Mouse (Mus musculus) CH12.LX (cell line): ENCODE data around the gene Iqca. TPM values are rescaled to one million over a fixed set of nuclear protein-coding genes. Genes with fewer than 3 reads are reported as not detected.

Experiments used
- DNase-seq: peaks from one replicate; pipeline ENCODE4 v3.0.0-alpha.2; 2013; ENCODE audit errors: extremely low read depth
- H3K27ac ChIP-seq: 2 replicates; pipeline ENCODE4 v1.5.1; 2012; ENCODE audit warnings: low read depth, mild to moderate bottlenecking, control low read depth, moderate library complexity; ENCODE audit not compliant: insufficient read depth
- H3K27me3 ChIP-seq: replicated peaks from 2 replicates; pipeline ENCODE3; 2012; ENCODE audit warnings: inconsistent platforms
- H3K36me3 ChIP-seq, 2 experiments: replicated peaks in 1 of 2; 2 replicates each; pipeline versions ENCODE3 to v1.6.1; 2012; ENCODE audit warnings: inconsistent platforms in 1 of 2, low read length in 1 of 2, mild to moderate bottlenecking in 1 of 2, mixed read lengths in 1 of 2, moderate library complexity in 1 of 2; ENCODE audit not compliant: control insufficient read depth in 1 of 2, insufficient read depth in 1 of 2
- H3K4me1 ChIP-seq, 2 experiments: 2 replicates each; pipeline ENCODE4 v1.6.1; 2012; ENCODE audit warnings: inconsistent platforms in 1 of 2, moderate library complexity in 1 of 2; ENCODE audit not compliant: insufficient read depth in 2 of 2, control insufficient read depth in 1 of 2
- H3K4me2 ChIP-seq: 2 replicates; pipeline ENCODE4 v1.6.1; 2012; ENCODE audit warnings: low read depth, mild to moderate bottlenecking, control low read depth; ENCODE audit not compliant: poor library complexity, insufficient read depth, severe bottlenecking
- H3K4me3 ChIP-seq, 3 experiments: fragments of 150-350 bp in 1 of 3; sonication (generic) in 1 of 3; replicated peaks in 1 of 3; 2 replicates each; pipeline versions ENCODE3 to v1.5.1; 2011 to 2012; ENCODE audit warnings: low read depth in 2 of 3, low read length in 2 of 3, mild to moderate bottlenecking in 2 of 3, moderate library complexity in 2 of 3, control low read depth in 1 of 3, improper control_type of control experiment in 1 of 3, inconsistent platforms in 1 of 3, mixed read lengths in 1 of 3; ENCODE audit not compliant: poor library complexity in 1 of 3
- H3K79me2 ChIP-seq: replicated peaks from 2 replicates; pipeline ENCODE4 v1.6.1; 2012; ENCODE audit warnings: mild to moderate bottlenecking, moderate library complexity; ENCODE audit not compliant: control insufficient read depth, poor library complexity, insufficient read depth, severe bottlenecking; ENCODE audit errors: extremely low read depth
- H3K9ac ChIP-seq: 2 replicates; pipeline ENCODE4 v1.6.1; 2012; ENCODE audit warnings: low read depth, mild to moderate bottlenecking, control low read depth, moderate library complexity; ENCODE audit not compliant: insufficient read depth
- H3K9me3 ChIP-seq: replicated peaks from 2 replicates; pipeline ENCODE3; 2012; ENCODE audit warnings: low read length, inconsistent platforms, mixed read lengths
- CHD1 ChIP-seq: IDR thresholded peaks from 2 replicates; pipeline ENCODE4 v1.6.1; 2012; ENCODE audit warnings: low read depth, low read length, improper control_type of control experiment, inconsistent platforms
- ELF1 ChIP-seq: IDR thresholded peaks from 2 replicates; pipeline ENCODE4 v1.6.1; 2014; ENCODE audit warnings: low read depth, mild to moderate bottlenecking, inconsistent platforms, low read length, improper control_type of control experiment
- ETS1 ChIP-seq: conservative IDR thresholded peaks from 2 replicates; pipeline ENCODE4 v1.6.1; 2012; ENCODE audit warnings: low read depth, mild to moderate bottlenecking, inconsistent platforms, low read length, improper control_type of control experiment, moderate library complexity
- JUN ChIP-seq: IDR thresholded peaks from 2 replicates; pipeline ENCODE4 v1.6.1; 2011; ENCODE audit warnings: low read depth, mild to moderate bottlenecking, low read length, improper control_type of control experiment, moderate library complexity; ENCODE audit not compliant: insufficient read depth
- JUND ChIP-seq: conservative IDR thresholded peaks from 2 replicates; pipeline ENCODE4 v1.6.1; 2011; ENCODE audit warnings: low read depth, low read length, improper control_type of control experiment
- KAT2A ChIP-seq: IDR thresholded peaks from 2 replicates; pipeline ENCODE4 v1.6.1; 2012; ENCODE audit warnings: low read length, improper control_type of control experiment, inconsistent platforms; ENCODE audit not compliant: insufficient replicate concordance
- MAFK ChIP-seq: IDR thresholded peaks from 2 replicates; pipeline ENCODE4 v1.6.1; 2011; ENCODE audit warnings: low read length, improper control_type of control experiment; ENCODE audit not compliant: insufficient replicate concordance
- MAX ChIP-seq: IDR thresholded peaks from 2 replicates; pipeline ENCODE4 v1.6.1; 2011; ENCODE audit warnings: low read length, improper control_type of control experiment
- MAZ ChIP-seq: IDR thresholded peaks from 2 replicates; pipeline ENCODE4 v1.6.1; 2012; ENCODE audit warnings: low read depth, mild to moderate bottlenecking, inconsistent platforms, low read length, improper control_type of control experiment, moderate library complexity
- MEF2A ChIP-seq: IDR thresholded peaks from 2 replicates; pipeline ENCODE4 v1.6.1; 2014; ENCODE audit warnings: low read depth, mild to moderate bottlenecking, inconsistent platforms, low read length, improper control_type of control experiment, borderline replicate concordance
- NELFE ChIP-seq: IDR thresholded peaks from 2 replicates; pipeline ENCODE4 v1.6.1; 2011; ENCODE audit warnings: low read depth, low read length, improper control_type of control experiment
- PAX5 ChIP-seq: IDR thresholded peaks from 2 replicates; pipeline ENCODE4 v1.6.1; 2012; ENCODE audit warnings: low read length, inconsistent platforms, mixed read lengths
- RAD21 ChIP-seq: IDR thresholded peaks from 2 replicates; pipeline ENCODE4 v1.6.1; 2011; ENCODE audit warnings: low read depth, mild to moderate bottlenecking, low read length, improper control_type of control experiment, moderate library complexity
- RCOR1 ChIP-seq: conservative IDR thresholded peaks from 2 replicates; pipeline ENCODE4 v1.6.1; 2012; ENCODE audit warnings: low read depth, mild to moderate bottlenecking, inconsistent platforms, low read length, improper control_type of control experiment
- SIN3A ChIP-seq: IDR thresholded peaks from 2 replicates; pipeline ENCODE4 v1.6.1; 2012; ENCODE audit warnings: low read length, improper control_type of control experiment, inconsistent platforms
- SMC3 ChIP-seq: IDR thresholded peaks from 2 replicates; pipeline ENCODE4 v1.6.1; 2011; ENCODE audit warnings: low read depth, low read length, improper control_type of control experiment
- TCF12 ChIP-seq: IDR thresholded peaks from 2 replicates; pipeline ENCODE4 v1.6.1; 2014; ENCODE audit warnings: low read depth, mild to moderate bottlenecking, inconsistent platforms, low read length, improper control_type of control experiment
- UBTF ChIP-seq: IDR thresholded peaks from 2 replicates; pipeline ENCODE4 v1.6.1; 2012; ENCODE audit warnings: low read depth, mild to moderate bottlenecking, inconsistent platforms, low read length, improper control_type of control experiment, moderate library complexity
- USF1 ChIP-seq: IDR thresholded peaks from 2 replicates; pipeline ENCODE4 v1.6.1; 2014; ENCODE audit warnings: low read depth, mild to moderate bottlenecking, inconsistent platforms, low read length, improper control_type of control experiment
- ZC3H11A ChIP-seq: IDR thresholded peaks from 2 replicates; pipeline ENCODE4 v1.6.1; 2012; ENCODE audit warnings: low read depth, mild to moderate bottlenecking, inconsistent platforms, low read length, improper control_type of control experiment
- ZKSCAN1 ChIP-seq: IDR thresholded peaks from 2 replicates; pipeline ENCODE4 v1.6.1; 2012; ENCODE audit warnings: low read depth, inconsistent platforms, low read length, improper control_type of control experiment, borderline replicate concordance
- dilution Hi-C: fragments of 300-500 bp; cut with MboI; formaldehyde crosslinking; loops from 2 replicates; pipeline ENCODE4 v1.14.3; 2020; ENCODE audit warnings: low sequenced_read_pairs; ENCODE audit not compliant: extremely low pct_unique_long_range_greater_than_20kb, extremely low pct_ligation_motif_present
- in situ Hi-C: fragments of 300-500 bp; cut with MboI; formaldehyde crosslinking; loops from 3 replicates; pipeline ENCODE4 v1.14.3; 2019; ENCODE audit warnings: low sequenced_read_pairs, low pct_ligation_motif_present, low pct_unique_long_range_greater_than_20kb, mixed read lengths
- polyA plus RNA-seq: library from polyadenylated mRNA; unstranded; fragments of >175 nt; gene quantifications from 2 replicates; pipeline ENCODE4 v1.2.1, GENCODE M21; 2012; ENCODE audit warnings: low read depth; ENCODE audit not compliant: insufficient read length
- total RNA-seq, 2 experiments: library from RNA; depleted of rRNA; stranded (reverse); fragments of 300-350 nt in 1 of 2; fragments of >200 nt in 1 of 2; gene quantifications; 2 replicates each; pipeline ENCODE4 v1.2.3; 2012 to 2014

Gene Iqca
- total and polyA plus RNA-seq, 3 experiments = 0.19 TPM; not detected in 2

DNA sequence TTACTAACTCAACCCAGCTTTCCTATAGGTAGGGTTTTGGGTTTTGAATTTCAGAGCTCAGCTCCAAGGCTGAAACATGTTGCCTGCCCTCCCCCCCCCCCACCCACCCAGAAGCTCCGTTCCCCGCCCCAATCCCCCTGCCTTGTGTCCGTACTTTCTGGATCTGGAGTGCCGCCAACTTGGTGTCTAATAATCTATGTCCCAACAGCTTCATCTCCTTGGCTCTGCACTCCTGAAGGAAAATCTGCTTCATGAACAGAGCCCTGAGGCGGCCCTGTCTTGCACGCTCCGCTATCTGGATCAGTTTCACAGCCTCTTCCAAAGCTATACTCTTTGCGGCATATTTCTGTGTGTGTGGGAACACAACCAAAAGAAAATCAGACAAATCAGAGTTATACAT is 13.5 kb downstream of the Iqca start:
- peaks cover 2 to 13% of the 10 kb centered on the region in 2 experiments; a peak in 2 of 4 replicates for H3K4me1 ChIP-seq
- dilution Hi-C loops = no loop called here
- H3K27me3 ChIP-seq = no peaks in the 10 kb centered on the region
- H3K9me3 ChIP-seq = no peaks in the 10 kb centered on the region
- in situ Hi-C loops = no loop called here
- no peaks in the 10 kb centered on the region for H3K36me3 ChIP-seq
- no peak overlapping the region for H3K9ac ChIP-seq
- H3K79me2 ChIP-seq = no peaks in the 10 kb centered on the region
- DNase-seq = no peak
- no peak overlapping the region for H3K27ac ChIP-seq
- H3K4me2 ChIP-seq = no peak overlapping the region
- no peak for TF ChIP-seq NELFE
- no peak for TF ChIP-seq ELF1
- TF ChIP-seq ETS1 = no peak
- TF ChIP-seq CHD1 = no peak
- no peak for TF ChIP-seq PAX5
- no peak for TF ChIP-seq ZC3H11A
- TF ChIP-seq MAX = no peak
- no peak for TF ChIP-seq RAD21
- TF ChIP-seq MAZ = no peak
- TF ChIP-seq USF1 = no peak
- TF ChIP-seq TCF12 = no peak
- TF ChIP-seq SIN3A = no peak
- TF ChIP-seq RCOR1 = no peak
- no peak for TF ChIP-seq MEF2A
- no peak for TF ChIP-seq JUN
- TF ChIP-seq ZKSCAN1 = no peak
- no peak for TF ChIP-seq JUND
- no peak for TF ChIP-seq UBTF
- no peak for TF ChIP-seq SMC3
- TF ChIP-seq KAT2A = no peak
- TF ChIP-seq, all 38 proteins: peak for 0
- no peak overlapping the region for H3K4me3 ChIP-seq

DNA sequence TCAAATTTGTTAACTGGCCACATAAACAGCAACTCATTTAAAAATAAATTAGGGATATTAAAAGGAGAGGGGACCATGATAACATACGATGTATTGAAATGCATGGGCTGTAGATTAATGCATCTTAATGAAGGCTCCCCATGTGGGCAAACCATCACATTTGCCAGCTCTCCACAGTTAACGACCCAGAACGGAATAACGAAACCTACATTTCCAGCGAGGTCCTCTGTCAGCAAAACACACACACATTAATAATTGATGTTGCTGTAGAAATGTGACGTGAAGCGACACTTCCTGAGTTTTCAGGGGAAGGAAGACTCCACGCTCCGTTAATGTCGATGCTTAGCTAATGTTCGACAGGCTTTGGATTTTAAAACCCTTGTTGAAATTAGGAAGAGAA is 20.8 kb downstream of the Iqca start:
- no peak overlapping the region for H3K4me3 ChIP-seq
- no peaks in the 10 kb centered on the region for H3K9me3 ChIP-seq
- peaks cover 5 to 10% of the 10 kb centered on the region in 2 experiments; a peak in 2 of 4 replicates for H3K4me1 ChIP-seq
- H3K4me2 ChIP-seq = no peak overlapping the region
- no peaks in the 10 kb centered on the region for H3K79me2 ChIP-seq
- TF ChIP-seq SIN3A (no peak), MAFK (no peak), ETS1 (no peak)
- H3K27ac ChIP-seq = no peak overlapping the region
- DNase-seq = no peak
- no peak overlapping the region for H3K9ac ChIP-seq
- in situ Hi-C loops = no loop called here
- no peaks in the 10 kb centered on the region for H3K36me3 ChIP-seq
- no peaks in the 10 kb centered on the region for H3K27me3 ChIP-seq
- dilution Hi-C loops = no loop called here
